Mouse (Mus musculus): ENCODE results near the gene Grhpr.

- TF ChIP-seq CTCF (IDR thresholded peaks at IDR 0.05; ENCODE audit: low read depth) = no peak
- TF ChIP-seq EP300 (IDR thresholded peaks at IDR 0.05; ENCODE audit: low read depth) = no peak
Measured at GRCm38 (mm10) chr4:45018452-45018980, 37.3 kb downstream of the Grhpr start, which contains the start of gene Polr1e.

All from liver, embryonic 14.5 days (tissue).